Mouse (Mus musculus): ENCODE data around the gene Rapgef1.
A peak's percentile ranks its signal among the peaks of the same experiment; 100 is the strongest.
"Not testable (repeated sequence)": the region's sequence is repeated elsewhere in the genome, so short reads cannot be mapped to it uniquely, and the experiment has no call there.

The Rapgef1 gene

DNA sequence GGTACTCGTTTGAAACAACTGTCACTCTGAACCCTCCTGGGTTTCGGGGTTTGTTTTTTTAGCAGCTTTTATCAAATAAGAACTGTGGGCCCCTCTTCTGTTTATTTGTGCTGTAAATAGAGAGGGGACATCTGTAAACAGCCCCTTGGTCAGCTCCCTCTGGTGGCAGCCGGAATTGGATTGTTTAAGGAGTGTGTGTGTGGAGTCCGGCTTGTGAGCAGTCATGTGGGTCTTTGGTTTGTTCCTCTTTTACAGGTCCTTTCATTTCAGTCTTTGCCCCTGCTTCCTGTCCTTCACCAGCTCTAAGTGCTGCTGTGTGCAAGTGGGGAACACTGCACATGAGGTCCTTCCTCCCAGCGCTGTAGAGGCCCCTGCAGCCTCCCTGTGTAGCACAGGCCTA, 119.8 kb downstream of the Rapgef1 start:
- DNase-seq (ENCODE audit: low read depth, low spot score) = no peak

GRCm38 (mm10) chr2:29741207-29741606, 121.7 kb downstream of the Rapgef1 start:
- no peak for DNase-seq (ENCODE audit: low read depth, low spot score)

GRCm38 (mm10) chr2:29744256-29744655, 124.7 kb downstream of the Rapgef1 start:
- no peak for DNase-seq (ENCODE audit: low read depth, low spot score)

DNA sequence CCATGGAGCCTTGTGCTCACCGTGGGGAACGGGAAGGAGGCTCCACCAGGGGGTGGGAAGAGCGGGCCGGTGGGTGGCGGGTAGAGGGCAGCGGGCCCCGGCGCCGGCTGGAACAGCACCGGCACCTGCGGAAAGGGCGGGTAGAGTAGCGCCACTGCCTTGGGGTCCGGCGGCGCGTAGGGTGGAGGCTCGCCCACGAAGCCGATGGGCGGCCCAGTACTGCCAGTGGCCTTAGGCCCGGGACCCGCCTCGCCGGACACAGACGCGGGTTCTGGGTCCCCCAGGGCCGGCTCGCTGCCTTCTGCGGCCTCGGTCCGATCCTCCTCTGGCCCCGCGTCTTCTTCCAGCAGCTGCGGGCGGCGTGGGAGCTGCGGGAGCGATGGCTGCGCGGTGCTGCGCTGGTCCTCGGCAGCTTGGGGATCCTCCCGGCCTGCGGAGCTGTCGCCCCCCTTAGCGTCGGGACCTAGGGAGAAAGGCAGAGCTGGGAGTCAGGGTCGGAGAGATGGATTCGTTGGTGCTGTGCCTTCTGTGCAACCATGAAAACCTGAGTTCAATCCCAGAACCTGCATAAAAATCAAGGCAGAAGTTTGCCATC, 127.8 kb downstream of the Rapgef1 start:
- DNase-seq (ENCODE audit: low read depth, low spot score) = no peak

DNA sequence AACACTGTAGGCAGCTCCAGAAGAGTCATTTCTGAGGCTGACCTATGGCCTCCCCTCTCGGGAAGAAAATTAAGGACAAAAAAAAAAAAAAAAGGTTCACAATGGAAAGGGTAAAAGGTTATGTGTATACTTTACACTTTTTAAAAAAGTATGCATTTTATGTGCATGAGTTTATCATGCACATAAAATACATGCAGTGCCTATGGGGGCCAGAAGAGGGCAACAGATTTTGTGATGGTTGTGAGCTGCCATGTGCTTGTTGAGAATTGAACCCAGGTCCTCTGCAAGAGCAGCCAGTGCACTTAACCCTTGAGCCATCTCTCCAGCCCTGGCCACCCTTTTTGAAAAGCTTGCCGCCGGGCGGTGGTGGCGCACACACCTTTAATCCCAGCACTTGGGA, 128.3 kb downstream of the Rapgef1 start:
- DNase-seq (ENCODE audit: low read depth, low spot score) = peak; percentile 26

- no peak for DNase-seq (ENCODE audit: low read depth, low spot score)
Observed at GRCm38 (mm10) chr2:29748499-29748898, 129.0 kb downstream of the Rapgef1 start.

DNA sequence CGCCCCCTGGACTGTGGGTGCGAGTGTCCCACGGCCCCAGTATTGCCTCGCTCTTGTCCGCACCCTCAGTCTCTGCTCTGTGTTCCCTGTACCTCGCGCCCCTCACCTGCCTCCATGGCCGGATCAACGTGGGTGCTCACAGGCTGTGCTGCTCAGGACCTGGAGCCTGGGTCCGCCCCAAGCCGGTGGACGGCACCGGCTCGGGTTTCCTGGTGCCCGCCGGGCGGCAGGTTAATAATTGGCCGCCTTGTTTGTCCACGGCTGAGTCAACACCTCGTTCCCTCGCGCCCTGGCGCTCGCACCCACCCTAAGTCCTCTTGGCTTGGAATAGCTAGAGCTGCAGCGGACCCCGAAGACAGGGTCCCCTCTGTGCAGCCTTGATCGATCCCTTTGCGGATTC, 132.0 kb downstream of the Rapgef1 start, which contains the start of gene Gm13420:
Gm13420 (minus strand) TSS at position 189 of the 400 bp plus-strand sequence.
- DNase-seq (ENCODE audit: low read depth, low spot score) = no peak

DNA sequence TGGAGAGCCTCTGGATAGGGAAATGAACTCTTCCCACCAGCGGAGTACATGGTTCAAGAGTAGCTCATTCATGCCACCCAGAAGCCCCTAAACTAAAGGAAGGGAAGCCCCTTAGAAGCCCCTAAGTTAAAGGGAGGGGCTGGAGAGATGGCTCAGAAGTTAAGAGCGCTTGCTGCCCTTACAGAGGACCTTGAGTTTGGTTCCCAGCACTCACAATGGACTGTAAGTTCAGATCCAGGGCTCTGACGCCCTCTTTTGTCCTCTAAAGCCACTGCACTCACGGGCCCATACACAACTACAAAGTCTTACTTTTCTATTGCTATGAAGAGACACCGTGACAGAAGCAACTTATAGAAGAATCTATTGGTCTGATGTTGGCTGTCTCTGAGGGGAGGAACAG, 132.9 kb downstream of the Rapgef1 start:
- no peak for DNase-seq (ENCODE audit: low read depth, low spot score)

- DNase-seq (ENCODE audit: low read depth, low spot score) = no peak
Observed at GRCm38 (mm10) chr2:29755693-29756092, 136.2 kb downstream of the Rapgef1 start.

DNA sequence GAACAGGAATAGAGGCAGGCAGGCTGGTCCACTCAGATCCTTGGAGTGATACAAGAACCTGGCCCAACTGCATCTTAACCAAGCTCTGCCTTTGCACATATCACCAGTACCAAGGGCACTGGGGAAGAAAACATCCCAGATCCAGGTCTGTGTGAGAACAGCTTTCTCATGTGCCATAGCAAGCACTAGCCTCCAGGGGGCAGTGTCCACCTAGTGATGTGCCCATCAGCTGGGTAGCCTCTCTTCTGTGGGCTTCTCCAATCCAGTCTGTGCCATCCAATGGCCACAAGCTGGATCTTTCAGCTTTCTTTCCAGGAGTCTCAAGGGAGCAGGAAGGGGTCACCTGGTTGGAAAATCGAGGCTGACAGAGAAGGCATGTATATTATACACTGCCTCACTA, 145.3 kb downstream of the Rapgef1 start:
- peak; percentile 61 for DNase-seq (ENCODE audit: low read depth, low spot score)

DNA sequence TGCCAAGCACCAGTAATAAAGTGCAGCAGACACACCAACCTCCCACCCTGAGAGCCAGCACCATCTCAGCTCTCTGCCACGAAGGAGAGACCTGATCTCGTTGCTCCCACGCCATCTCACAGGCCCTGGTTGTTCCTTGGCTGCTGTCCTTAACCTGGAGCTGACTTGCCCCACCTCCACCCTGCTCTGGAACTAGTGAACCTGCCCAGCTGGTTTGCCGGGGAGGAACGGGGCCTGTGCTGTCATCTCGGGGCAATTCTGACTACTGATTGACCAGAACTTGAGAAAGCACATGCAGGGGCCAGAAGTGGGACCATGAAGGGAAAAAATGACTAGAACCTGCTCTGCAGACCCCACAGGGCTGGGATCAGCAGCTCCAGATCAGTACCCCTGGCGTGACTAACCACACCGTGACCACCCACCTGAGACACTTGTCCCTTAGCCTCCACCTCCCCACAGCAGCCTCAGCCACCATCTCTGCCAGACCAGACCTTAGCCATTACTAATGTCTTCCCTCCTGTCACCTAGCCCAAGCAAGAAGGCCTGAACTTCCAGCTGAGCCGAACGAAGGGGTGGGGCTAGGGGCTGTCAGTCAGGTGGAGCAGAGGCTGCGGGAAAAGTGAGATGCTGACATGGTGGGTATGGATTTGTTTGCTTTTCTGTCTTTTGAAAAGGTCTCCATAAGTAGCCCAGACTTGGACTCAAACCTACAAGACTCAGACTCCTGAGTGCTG, 148.6 kb downstream of the Rapgef1 start:
- DNase-seq (ENCODE audit: low read depth, low spot score) = no peak

- no peak for DNase-seq (ENCODE audit: low read depth, low spot score)
Observed at GRCm38 (mm10) chr2:29768901-29769300, 149.4 kb downstream of the Rapgef1 start.

DNA sequence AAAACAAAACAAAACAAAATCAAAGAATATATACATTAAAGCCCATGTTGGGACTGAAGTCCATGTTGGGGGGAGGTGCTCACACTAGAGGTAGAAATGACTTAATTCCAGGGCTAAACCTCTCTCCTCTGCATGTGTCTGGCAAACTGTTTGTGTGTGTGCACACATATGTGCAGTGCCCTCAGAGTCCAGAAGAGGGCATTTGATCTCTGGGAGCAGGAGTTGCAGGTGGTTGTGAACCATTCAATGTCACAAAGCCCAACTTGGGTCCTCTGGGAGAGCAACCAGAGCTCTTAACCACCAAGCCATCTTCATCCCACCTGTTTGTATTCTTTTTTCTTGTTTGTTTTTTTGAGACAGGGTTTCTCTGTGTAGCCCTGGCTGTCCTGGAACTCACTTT, 150.6 kb downstream of the Rapgef1 start:
- no peak for DNase-seq (ENCODE audit: low read depth, low spot score)

GRCm38 (mm10) chr2:29771611-29772461, 152.3 kb downstream of the Rapgef1 start:
- no peak for DNase-seq (ENCODE audit: low read depth, low spot score)

DNA sequence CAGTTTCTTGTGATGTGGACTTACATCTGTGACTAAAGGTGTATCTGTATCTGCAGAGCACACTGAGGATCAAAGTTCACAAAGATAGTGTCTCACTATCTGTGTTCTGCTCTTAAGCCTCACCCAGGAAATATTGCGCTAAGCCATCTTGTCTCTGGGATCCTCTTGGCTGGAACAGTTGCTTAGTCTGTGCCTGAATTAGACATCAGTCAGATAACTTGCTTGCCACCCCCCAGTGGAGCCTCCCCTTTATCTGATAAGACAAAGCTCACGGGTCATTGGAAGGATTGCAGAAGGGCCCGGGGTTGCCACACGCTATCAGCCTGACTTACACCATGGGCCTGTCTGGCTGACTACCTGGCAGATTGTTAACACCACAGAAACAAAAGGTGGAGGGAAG, 153.8 kb downstream of the Rapgef1 start:
- no peak for DNase-seq (ENCODE audit: low read depth, low spot score)

DNA sequence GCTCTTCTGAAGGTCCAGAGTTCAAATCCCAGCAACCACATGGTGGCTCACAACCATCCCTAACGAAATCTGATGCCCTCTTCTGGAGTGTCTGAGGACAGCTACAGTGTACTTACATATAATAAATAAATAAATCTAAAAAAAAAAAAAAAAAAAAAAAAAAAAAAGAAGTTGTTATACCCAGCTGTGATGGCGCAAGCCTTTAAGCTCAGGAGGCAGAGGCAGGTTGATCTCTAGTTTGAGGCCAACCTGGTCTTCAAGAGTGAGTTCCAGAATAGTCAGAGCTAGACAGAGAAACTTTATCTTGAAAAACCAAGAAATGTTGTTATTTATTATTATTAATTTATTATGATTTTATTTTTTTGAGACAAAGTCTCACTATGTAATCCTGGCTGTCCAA, 161.7 kb downstream of the Rapgef1 start:
- not testable (repeated sequence) for DNase-seq (ENCODE audit: low read depth, low spot score)

DNA sequence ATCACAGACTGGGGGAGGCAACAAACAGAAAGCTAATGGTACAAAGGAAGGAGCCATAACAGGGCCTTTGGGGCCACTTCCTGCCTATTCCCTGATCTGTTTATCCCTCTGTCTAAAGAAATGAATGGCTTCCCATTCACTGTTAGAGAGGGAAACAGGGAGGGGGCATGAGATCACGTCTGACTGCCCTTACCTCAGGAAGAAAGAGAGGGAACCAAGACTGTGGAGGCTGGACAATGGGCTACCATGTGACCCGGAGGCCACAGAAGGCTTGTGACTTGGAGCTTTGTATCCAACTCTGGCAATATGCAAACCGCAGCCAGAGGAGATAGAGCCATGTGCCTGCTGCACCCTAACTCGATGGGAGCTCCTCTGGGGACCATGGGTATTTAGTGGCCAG, 164.8 kb downstream of the Rapgef1 start:
- no peak for DNase-seq (ENCODE audit: low read depth, low spot score)

GRCm38 (mm10) chr2:29787104-29787917, 167.8 kb downstream of the Rapgef1 start, which contains the start of gene Coq4:
TSS of gene Coq4 (plus strand) at chr2:29787493.
- DNase-seq (ENCODE audit: low read depth, low spot score) = peak; percentile 95

DNA sequence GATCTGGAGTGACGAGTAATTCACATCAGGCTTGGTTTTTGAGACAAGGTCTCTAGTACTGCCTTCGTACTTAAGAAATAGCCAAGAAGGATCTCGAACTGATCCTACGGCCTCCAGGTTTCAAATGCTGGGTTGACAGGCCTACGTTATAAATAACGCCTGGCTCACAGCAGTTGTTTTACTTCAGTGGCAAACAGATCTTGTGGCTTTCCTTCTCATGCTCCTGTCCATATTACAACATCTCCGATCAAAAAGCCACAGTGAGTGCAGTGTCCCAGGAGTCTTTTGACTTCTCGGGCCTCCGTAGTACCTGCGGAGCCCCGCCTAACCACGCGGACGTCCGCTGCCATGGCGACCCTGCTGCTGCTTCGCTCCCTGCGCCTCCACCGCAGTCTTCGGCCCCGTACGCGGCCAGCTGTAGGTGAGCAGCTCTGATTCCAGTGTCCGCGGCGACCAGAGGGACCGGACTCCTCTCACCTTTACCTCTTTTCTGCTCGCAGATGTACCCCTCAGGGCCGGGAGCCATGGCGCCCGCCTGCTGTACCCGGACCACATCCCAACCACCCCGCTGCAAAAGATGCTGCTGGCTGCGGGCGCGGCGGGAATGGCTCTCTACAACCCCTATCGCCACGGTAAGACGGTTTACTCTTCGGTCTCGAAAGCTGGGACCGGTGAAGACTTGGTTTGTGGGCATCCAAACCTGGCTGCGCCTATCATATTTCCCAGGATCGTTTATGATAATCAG, 168.6 kb downstream of the Rapgef1 start, which contains the start of gene Trub2:
Trub2 (minus strand) TSS at position 566 of the 745 bp plus-strand sequence.
- DNase-seq (ENCODE audit: low read depth, low spot score) = peak; percentile 73

Measured in forelimb bud, embryonic 11.5 days (tissue).